Mouse (Mus musculus) heart, adult 8-10 months (tissue): Measurements from ENCODE around the gene Vmn1r181. TPM values are rescaled to one million over a fixed set of nuclear protein-coding genes. Genes with fewer than 3 reads are reported as not detected.
"Not testable (repeated sequence)": the region's sequence is repeated elsewhere in the genome, so short reads cannot be mapped to it uniquely, and the experiment has no call there.

Experiments
- DNase-seq: peaks from one replicate; pipeline ENCODE4 v3.0.0; 2022; ENCODE audit warnings: low spot score
- total RNA-seq, 4 experiments: library from RNA; stranded (reverse); gene quantifications; 2 replicates each; pipeline ENCODE4 v1.2.4; 2022

Vmn1r181 gene
- total RNA-seq: not detected

- DNase-seq: not testable (repeated sequence)
Measured at GRCm38 (mm10) chr7:23974315-23974714, at the start of gene Vmn1r181. Vmn1r181 (plus strand) TSS chr7:23974615.

GRCm38 (mm10) chr7:23926678-23927077, 47.7 kb upstream of the Vmn1r181 start, which contains the start of gene Vmn1r179:
Vmn1r179 (plus strand) TSS chr7:23926978.
- no peak for DNase-seq

GRCm38 (mm10) chr7:23950332-23950731, 24.1 kb upstream of the Vmn1r181 start, which contains the start of gene Vmn1r180:
Vmn1r180 (plus strand) TSS chr7:23950632.
- no peak for DNase-seq

- DNase-seq: not testable (repeated sequence)
Measured at GRCm38 (mm10) chr7:23968044-23968443, 6.4 kb upstream of the Vmn1r181 start.

- DNase-seq: no peak
Measured at GRCm38 (mm10) chr7:24001391-24001790, 27.0 kb downstream of the Vmn1r181 start, which contains the start of gene V1rd19. V1rd19 (plus strand) TSS chr7:24001691.

Other genes starting within 250 kb of the Vmn1r181 start
- not detected for gene Vmn1r174, start 222.3 kb upstream of the Vmn1r181 start, total RNA-seq
- not detected for gene Vmn1r175, start 164.0 kb upstream of the Vmn1r181 start, total RNA-seq
- gene Vmn1r176, start 137.2 kb upstream of the Vmn1r181 start, total RNA-seq: not detected
- gene Vmn1r177, start 108.2 kb upstream of the Vmn1r181 start, total RNA-seq: not detected
- not detected for gene Vmn1r178, start 82.6 kb upstream of the Vmn1r181 start, total RNA-seq
- not detected for gene Vmn1r179, start 47.6 kb upstream of the Vmn1r181 start, total RNA-seq
- not detected for gene Vmn1r180, start 24.0 kb upstream of the Vmn1r181 start, total RNA-seq
- not detected for gene V1rd19, start 27.1 kb downstream of the Vmn1r181 start, total RNA-seq
- not detected for gene Vmn1r183, start 78.6 kb downstream of the Vmn1r181 start, total RNA-seq
- gene Zfp180, start 107.3 kb downstream of the Vmn1r181 start, total RNA-seq: 10 to 100 TPM; 12.7 to 16.9 (median 16.1) TPM
- gene Zfp112, start 137.7 kb downstream of the Vmn1r181 start, total RNA-seq: 1 to 10 TPM; 2.8 to 3.9 (median 3.2) TPM
- gene Zfp235, start 159.6 kb downstream of the Vmn1r181 start, total RNA-seq: 1 to 10 TPM; 4.0 to 5.5 (median 4.5) TPM
- gene Zfp114, start 200.4 kb downstream of the Vmn1r181 start, total RNA-seq: under 1 TPM in 2 of 4 experiments, not detected in 2; 0.11 to 0.13 TPM
- 1 to 10 TPM; 1.8 to 4.3 (median 3.4) TPM for gene Zfp111, start 236.8 kb downstream of the Vmn1r181 start, total RNA-seq